Mouse (Mus musculus) C2C12 (cell line): Measurements from ENCODE around the gene Ntn1.

ENCODE experiments used
- CTCF ChIP-seq: IDR thresholded peaks from one replicate; pipeline ENCODE4 v1.5.1; 2011; ENCODE audit not compliant: control insufficient read depth, insufficient read depth, insufficient read length
- MAX ChIP-seq: IDR thresholded peaks from one replicate; pipeline ENCODE4 v1.6.1; 2011; ENCODE audit warnings: mild to moderate bottlenecking, control low read depth

- TF ChIP-seq CTCF (no peak), MAX (no peak)
Measured at GRCm38 (mm10) chr11:68331117-68331437, 69.5 kb downstream of the Ntn1 start.
